Comparison of ENCODE assay signal across 9 mouse cellular contexts in genomic region chr8:72354272-72354671, GRCm38 (mm10). TPM values are rescaled to one million over a fixed set of nuclear protein-coding genes. Genes with fewer than 3 reads are reported as not detected.
DNase-seq lines count a peak whose midpoint lies in the region; ATAC-seq and TF ChIP-seq lines count a peak whose summit lies in the region.
"Had no signal": no experiment of that assay in that cellular context is flagged by ENCODE, and none has a peak within 500 bp of the region (broad histone marks: within the 10 kb centered on the region; RNA-seq: fewer than 3 reads in every experiment).

No protein-coding gene starts in this region.

- H3K9ac ChIP-seq in heart, adult 2 months (ENCODE audit: low read depth, low read length) = peak overlapping the region; percentile 2; the same call in 1 of the 2 replicates
- H3K9ac ChIP-seq: limb, embryonic 15.5 days had no signal

- intact Hi-C loops in heart, adult 2 months (cut with DNase I) = no loop called here

- H3K4me1 ChIP-seq in G1E (ENCODE audit: insufficient read depth, low read depth, low read length) = peaks cover 66% of the 10 kb centered on the region
- peaks cover 31% of the 10 kb centered on the region for H3K4me1 ChIP-seq in heart, adult 2 months (ENCODE audit: control insufficient read depth, insufficient read depth, low read length)

- H3K9me3 ChIP-seq in G1E (replicated peaks) = no peaks in the 10 kb centered on the region
- H3K9me3 ChIP-seq: limb, embryonic 15.5 days had no signal

- peak; percentile 75 for DNase-seq in G1E (ENCODE audit: low spot score)
- peak; percentile 66 to 85 for DNase-seq in heart, adult 2 months
- DNase-seq in kidney, postnatal 10 days = peak; percentile 68
- no peak for DNase-seq in ovary, postnatal 14 days (ENCODE audit: low spot score)
- no peak for DNase-seq in frontal cortex, postnatal 36 days (ENCODE audit: low spot score in 2 of 2)
- no peak for DNase-seq in embryo, embryonic 10 days (ENCODE audit: low spot score)

- TF ChIP-seq CTCF in G1E (IDR thresholded peaks at IDR 0.05; ENCODE audit: low read depth, low read length) = no peak
- no peak for TF ChIP-seq CTCF in heart, adult 2 months (IDR thresholded peaks at IDR 0.05)

- TF ChIP-seq POLR2A in heart, adult 2 months (IDR thresholded peaks at IDR 0.05; ENCODE audit: insufficient read depth, low read depth, low read length) = no peak

- H3K27me3 ChIP-seq in G1E (ENCODE audit: insufficient read depth, low read length) = no peaks in the 10 kb centered on the region
- no peaks in the 10 kb centered on the region for H3K27me3 ChIP-seq in heart, adult 2 months (ENCODE audit: control insufficient read depth, insufficient read depth, low read length)
- H3K27me3 ChIP-seq: limb, embryonic 15.5 days had no signal

- H3K79me2 ChIP-seq in heart, adult 2 months (replicated peaks; ENCODE audit: control insufficient read depth, insufficient read depth, low read length) = no peaks in the 10 kb centered on the region

- peaks cover 72% of the 10 kb centered on the region for H3K36me3 ChIP-seq in G1E (replicated peaks)
- H3K36me3 ChIP-seq in heart, adult 2 months (ENCODE audit: control insufficient read depth, insufficient read depth, low read length) = peaks cover 7% of the 10 kb centered on the region

- peak overlapping the region; percentile 45; the same call in 1 of the 2 replicates for H3K4me3 ChIP-seq in G1E (ENCODE audit: low read depth, low read length)
- H3K4me3 ChIP-seq in heart, adult 2 months = no peak overlapping the region
- H3K4me3 ChIP-seq: limb, embryonic 15.5 days had no signal

- WGBS in heart, adult 2 months = 42% methylated on average over 11 of the region's 11 CpGs

- TF ChIP-seq EP300 in heart, adult 2 months (IDR thresholded peaks at IDR 0.05; ENCODE audit: insufficient read depth, low read depth, low read length) = 0 out of 2 replicates have a peak, but pooled peaks have one; percentile 15

- H3K27ac ChIP-seq in heart, adult 2 months = peak overlapping the region; percentile 89
- H3K27ac ChIP-seq: limb, embryonic 15.5 days had no signal

- ATAC-seq in G1E (ENCODE audit: extremely low read depth, insufficient number of reproducible peaks, low FRiP score, poor library complexity, severe bottlenecking) = peak; percentile 62
- peak; percentile 73 for ATAC-seq in megakaryocyte-erythroid progenitor cell, adult 5-6 weeks (replicated peaks; ENCODE audit: low FRiP score, low TSS enrichment, poor library complexity, severe bottlenecking)
- ATAC-seq in frontal cortex, adult (ENCODE audit: low TSS enrichment) = no peak

RNA-seq across cellular contexts. Expression of gene Klf2, which starts 35.4 kb away (rescaled TPM):
- total RNA-seq in G1E (2014; fragmentation: Nextera tagmentation) = not detected in 2 replicates
- 0.11 and 0.12 TPM in 2 replicates for total RNA-seq in G1E (2017)
- 1.1 and 1.9 TPM in 2 replicates for polyA plus RNA-seq in G1E (2012)
- total RNA-seq in heart, adult 2 months (2021) = 10 to 100 TPM; 76.0 to 92.7 TPM
- polyA plus RNA-seq in heart, adult 2 months (2012; rRNA removed) = 21.1 and 42.6 TPM in 2 replicates
- 4.0 and 4.4 TPM in 2 replicates for total RNA-seq in megakaryocyte-erythroid progenitor cell, adult 5-6 weeks (2014; fragmentation: Nextera tagmentation)
- total RNA-seq in megakaryocyte-erythroid progenitor cell, adult 5-6 weeks (2017) = 2.3 and 5.1 TPM in 2 replicates

RNA-seq across cellular contexts. Expression of gene Gm10282, which starts 49.2 kb away (rescaled TPM):
- total RNA-seq in G1E (2014; fragmentation: Nextera tagmentation) (66.3 and 84.2 TPM in 2 replicates), G1E (2017) (80.3 and 87.9 TPM in 2 replicates)
- 164 and 205 TPM in 2 replicates for polyA plus RNA-seq in G1E (2012)
- 1 to 10 TPM; 6.7 to 8.5 TPM for total RNA-seq in heart, adult 2 months (2021)
- polyA plus RNA-seq in heart, adult 2 months (2012; rRNA removed) = 1.1 and 2.9 TPM in 2 replicates
- total RNA-seq in megakaryocyte-erythroid progenitor cell, adult 5-6 weeks (2014; fragmentation: Nextera tagmentation) = 6.8 and 12.5 TPM in 2 replicates
- total RNA-seq in megakaryocyte-erythroid progenitor cell, adult 5-6 weeks (2017) = 7.4 and 11.2 TPM in 2 replicates

Comparison
In these comparisons a context has a peak if more than half of its experiments do, and no peak if none do; other contexts are left out.
1. DNase-seq: peak in G1E (single experiment), heart, adult 2 months (2 of 2) and kidney, postnatal 10 days (single experiment); none in ovary, postnatal 14 days (single experiment), frontal cortex, postnatal 36 days (0 of 2) and embryo, embryonic 10 days (single experiment).
2. RNA of gene Klf2, which starts 35.4 kb away (total RNA-seq): 76.0 to 92.7 TPM in heart, adult 2 months; 2.3 to 5.1 TPM in megakaryocyte-erythroid progenitor cell, adult 5-6 weeks and 0.11 to 0.12 TPM in G1E; every median in the first group is over 10 times any median in the second.
3. RNA of gene Gm10282, which starts 49.2 kb away (total RNA-seq): 66.3 to 87.9 TPM in G1E; 6.8 to 12.5 TPM in megakaryocyte-erythroid progenitor cell, adult 5-6 weeks and 6.7 to 8.5 TPM in heart, adult 2 months; every median in the first group is over 4 times any median in the second.